Mouse (Mus musculus): ENCODE data around the gene Slc35d2. TPM values are rescaled to one million over a fixed set of nuclear protein-coding genes. Genes with fewer than 3 reads are reported as not detected.
A peak's percentile ranks its signal among the peaks of the same experiment; 100 is the strongest.

Slc35d2 gene
- polyA plus RNA-seq (2015; fragmentation: Nextera tagmentation; extraction: Ambion mirVana) = 7.1 and 8.1 TPM in 2 replicates

DNA sequence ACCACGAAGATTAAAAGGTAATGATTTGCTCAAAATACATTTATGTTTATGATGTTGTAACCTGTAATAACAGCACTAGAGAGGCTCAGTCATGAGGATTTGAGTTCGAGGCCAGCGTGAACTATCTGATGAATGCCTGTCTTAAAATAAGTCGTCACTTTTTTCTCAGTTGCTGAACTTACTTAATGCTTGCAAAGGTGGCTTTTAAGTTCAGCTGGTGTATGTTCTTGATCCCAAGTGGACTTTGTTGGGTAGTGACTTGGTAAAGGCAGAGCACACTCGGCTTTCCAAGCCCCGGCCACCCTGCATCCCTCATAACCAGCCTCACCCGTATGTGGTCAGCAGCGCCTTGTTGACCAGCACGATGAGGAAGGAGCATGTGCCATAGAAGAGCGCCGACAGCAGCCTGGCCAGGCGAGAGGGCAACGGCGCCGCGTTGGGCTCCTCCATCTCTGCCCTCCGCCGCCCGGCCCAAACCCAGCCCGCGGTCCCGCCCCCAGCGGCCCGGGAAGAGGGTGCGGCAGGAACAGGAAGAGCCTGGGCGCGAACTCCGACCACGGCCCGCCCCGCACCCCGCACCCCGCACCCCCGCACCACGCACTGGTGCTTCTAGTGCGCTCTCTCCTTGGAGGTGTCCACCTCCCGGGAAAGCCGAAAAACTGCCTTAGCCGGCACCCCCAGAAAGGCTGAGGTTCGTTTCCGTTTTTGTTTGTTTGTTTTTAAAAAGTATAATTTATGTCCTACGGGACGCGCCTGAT, at the start of gene Slc35d2:
Gene Slc35d2 (minus strand): TSS at position 511 of the 758 bp plus-strand sequence.
- WGBS (ENCODE audit: insufficient replicate concordance) = 6% methylated on average over 44 of the region's 44 CpGs
- Histone ChIP-seq H3K27ac (replicated peaks) (peak within 1 kb of the TSS; percentile 78), H3K27me3 (no peaks in the 10 kb centered on the region), H3K4me1 (replicated peaks) (peaks cover 16% of the 10 kb centered on the region), H3K36me3 (replicated peaks) (peaks cover 29% of the 10 kb centered on the region), H3K9me3 (replicated peaks) (no peaks in the 10 kb centered on the region), H3K4me3 (replicated peaks) (peak within 1 kb of the TSS; percentile 62), H3K4me2 (peak within 1 kb of the TSS; percentile 74), H3K9ac (peak within 1 kb of the TSS; percentile 55)
- ATAC-seq (ENCODE audit: insufficient read depth) = peak; percentile 82

DNA sequence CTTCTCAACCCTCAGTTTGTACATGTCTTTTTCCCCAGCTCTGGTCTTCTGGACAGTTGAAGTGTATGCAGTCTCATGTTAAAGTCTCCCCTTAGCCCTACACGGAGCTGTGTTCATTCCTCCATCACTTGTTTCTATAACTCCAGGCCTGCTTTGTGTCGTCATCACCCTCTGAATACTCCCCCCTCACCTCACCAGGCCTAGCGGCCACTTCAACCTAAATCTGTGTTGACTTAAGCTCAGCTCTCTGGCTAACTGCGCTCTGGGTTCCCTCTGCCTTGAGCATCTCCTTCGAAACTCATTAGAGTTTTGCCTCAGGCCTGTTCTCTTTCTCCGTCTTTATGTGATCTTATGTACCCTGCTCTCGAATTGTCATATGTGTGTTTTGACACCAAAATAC, 48.8 kb upstream of the Slc35d2 start:
- H3K27me3 ChIP-seq = no peaks in the 10 kb centered on the region
- no peak for ATAC-seq (ENCODE audit: insufficient read depth)
- peaks cover 3% of the 10 kb centered on the region; the same call in 1 of the 2 replicates for H3K36me3 ChIP-seq (replicated peaks)
- no peaks in the 10 kb centered on the region for H3K9me3 ChIP-seq (replicated peaks)
- peaks cover 5% of the 10 kb centered on the region; the same call in 1 of the 2 replicates for H3K4me1 ChIP-seq (replicated peaks)
- WGBS (ENCODE audit: insufficient replicate concordance) = 58% methylated on average over 7 of the region's 7 CpGs
- no peak overlapping the region for H3K4me2 ChIP-seq
- no peak overlapping the region for H3K4me3 ChIP-seq (replicated peaks)
- no peak overlapping the region for H3K27ac ChIP-seq (replicated peaks)
- H3K9ac ChIP-seq = no peak overlapping the region

GRCm38 (mm10) chr13:64169746-64170145, 40.6 kb upstream of the Slc35d2 start:
- peaks cover 15% of the 10 kb centered on the region; the same call in 1 of the 2 replicates for H3K36me3 ChIP-seq (replicated peaks)
- no peak overlapping the region for H3K27ac ChIP-seq (replicated peaks)
- no peaks in the 10 kb centered on the region for H3K9me3 ChIP-seq (replicated peaks)
- no peak for ATAC-seq (ENCODE audit: insufficient read depth)
- no peaks in the 10 kb centered on the region for H3K27me3 ChIP-seq
- H3K4me2 ChIP-seq = no peak overlapping the region
- no peak overlapping the region for H3K9ac ChIP-seq
- no peak overlapping the region for H3K4me3 ChIP-seq (replicated peaks)
- 86% methylated on average over 25 of the region's 25 CpGs for WGBS (ENCODE audit: insufficient replicate concordance)
- H3K4me1 ChIP-seq (replicated peaks) = 0 out of 2 replicates have a peak, but pooled peaks cover 2% of the 10 kb centered on the region

GRCm38 (mm10) chr13:64163147-64163715, 34.1 kb upstream of the Slc35d2 start:
- Histone ChIP-seq H3K9ac (peak overlapping the region; percentile 83; the same call in 1 of the 2 replicates), H3K4me3 (replicated peaks) (peak overlapping the region; percentile 81), H3K27me3 (peaks cover 33% of the 10 kb centered on the region), H3K4me2 (peak overlapping the region; percentile 100), H3K9me3 (replicated peaks) (no peaks in the 10 kb centered on the region), H3K27ac (replicated peaks) (no peak overlapping the region), H3K4me1 (replicated peaks) (peaks cover 28% of the 10 kb centered on the region), H3K36me3 (replicated peaks) (no peaks in the 10 kb centered on the region)
- no peak for ATAC-seq (ENCODE audit: insufficient read depth)
- WGBS (ENCODE audit: insufficient replicate concordance) = 52% methylated on average over 13 of the region's 13 CpGs

GRCm38 (mm10) chr13:64162626-64163025, 33.5 kb upstream of the Slc35d2 start:
- Histone ChIP-seq H3K9me3 (replicated peaks) (no peaks in the 10 kb centered on the region), H3K27me3 (peaks cover 39% of the 10 kb centered on the region), H3K9ac (peak overlapping the region; percentile 83), H3K27ac (replicated peaks) (no peak overlapping the region), H3K4me3 (replicated peaks) (peak overlapping the region; percentile 81), H3K4me1 (replicated peaks) (peaks cover 28% of the 10 kb centered on the region), H3K4me2 (peak overlapping the region; percentile 100), H3K36me3 (replicated peaks) (no peaks in the 10 kb centered on the region)
- WGBS (ENCODE audit: insufficient replicate concordance) = 15% methylated on average over 14 of the region's 14 CpGs
- no peak for ATAC-seq (ENCODE audit: insufficient read depth)

DNA sequence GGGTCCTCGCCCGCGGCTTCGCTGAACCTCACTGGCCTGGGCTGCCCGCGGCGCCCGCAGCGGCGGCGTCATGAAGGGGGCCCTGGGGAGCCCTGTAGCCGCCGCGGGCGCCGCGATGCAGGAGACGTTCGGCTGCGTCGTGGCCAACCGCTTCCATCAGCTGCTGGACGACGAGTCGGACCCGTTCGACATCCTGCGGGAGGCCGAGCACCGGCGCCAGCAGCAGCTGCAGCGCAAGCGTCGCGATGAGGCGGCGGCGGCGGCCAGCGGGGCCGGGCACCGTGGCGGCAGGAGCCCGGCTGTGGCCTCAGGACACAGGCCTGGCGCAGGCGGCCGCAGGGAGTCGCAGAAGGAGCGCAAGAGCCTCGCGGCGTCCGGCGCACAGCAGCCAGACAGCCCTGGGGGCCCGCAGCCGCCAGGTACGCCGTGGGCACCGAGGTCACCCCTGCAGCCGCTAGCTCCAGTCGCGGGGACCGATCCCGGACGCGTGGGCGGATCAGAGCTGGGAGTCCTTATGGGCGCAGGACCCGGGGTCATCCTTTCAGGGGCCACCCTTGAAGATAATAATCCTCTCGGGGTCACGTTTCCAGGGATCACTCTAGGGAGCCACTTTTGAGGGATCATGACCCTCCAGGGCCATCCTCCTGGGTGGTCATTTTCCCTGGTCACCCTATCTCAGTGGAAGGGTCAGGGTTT, 32.9 kb upstream of the Slc35d2 start:
- Histone ChIP-seq H3K36me3 (replicated peaks) (no peaks in the 10 kb centered on the region), H3K4me2 (peak overlapping the region; percentile 100), H3K4me1 (replicated peaks) (peaks cover 28% of the 10 kb centered on the region), H3K9ac (peak overlapping the region; percentile 83), H3K27me3 (peaks cover 44% of the 10 kb centered on the region), H3K27ac (replicated peaks) (peak overlapping the region; percentile 78), H3K4me3 (replicated peaks) (peak overlapping the region; percentile 81), H3K9me3 (replicated peaks) (no peaks in the 10 kb centered on the region)
- WGBS (ENCODE audit: insufficient replicate concordance) = under 1% methylated on average over 71 of the region's 71 CpGs
- peak; percentile 69 for ATAC-seq (ENCODE audit: insufficient read depth)

GRCm38 (mm10) chr13:64161548-64161915, 32.4 kb upstream of the Slc35d2 start, which contains the start of gene Habp4:
Gene Habp4 (plus strand): TSS chr13:64161824.
- H3K4me2 ChIP-seq = peak within 1 kb of the TSS; percentile 100
- no peaks in the 10 kb centered on the region for H3K9me3 ChIP-seq (replicated peaks)
- no peaks in the 10 kb centered on the region for H3K36me3 ChIP-seq (replicated peaks)
- peaks cover 28% of the 10 kb centered on the region for H3K4me1 ChIP-seq (replicated peaks)
- ATAC-seq (ENCODE audit: insufficient read depth) = peak; percentile 99
- peaks cover 49% of the 10 kb centered on the region for H3K27me3 ChIP-seq
- peak within 1 kb of the TSS; percentile 83 for H3K9ac ChIP-seq
- H3K4me3 ChIP-seq (replicated peaks) = peak within 1 kb of the TSS; percentile 81
- H3K27ac ChIP-seq (replicated peaks) = peak within 1 kb of the TSS; percentile 78
- under 1% methylated on average over 31 of the region's 31 CpGs for WGBS (ENCODE audit: insufficient replicate concordance)

DNA sequence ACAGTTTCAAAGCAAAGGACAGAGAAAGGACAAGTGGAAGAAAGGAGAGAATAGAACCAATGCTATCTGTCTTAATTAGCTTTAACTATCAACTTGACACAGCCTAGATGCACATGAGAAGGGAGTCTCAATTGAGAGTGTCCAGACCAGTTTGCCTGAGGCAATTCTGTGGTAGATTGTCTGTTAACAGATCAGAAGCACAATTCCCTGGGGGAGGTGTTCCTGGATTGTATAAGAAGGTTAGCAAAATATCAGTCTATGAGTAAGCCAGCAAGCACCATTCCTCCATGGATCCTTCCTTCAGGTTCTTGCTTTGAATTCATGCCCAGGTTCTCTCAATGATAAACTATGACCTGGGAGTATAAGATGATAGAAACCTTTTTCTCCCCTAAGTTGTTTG, 27.8 kb upstream of the Slc35d2 start:
- ATAC-seq (ENCODE audit: insufficient read depth) = no peak
- no peaks in the 10 kb centered on the region for H3K36me3 ChIP-seq (replicated peaks)
- no peaks in the 10 kb centered on the region for H3K9me3 ChIP-seq (replicated peaks)
- H3K4me3 ChIP-seq (replicated peaks) = no peak overlapping the region
- peaks cover 40% of the 10 kb centered on the region for H3K27me3 ChIP-seq
- no peak overlapping the region for H3K4me2 ChIP-seq
- no peak overlapping the region for H3K9ac ChIP-seq
- peaks cover 31% of the 10 kb centered on the region for H3K4me1 ChIP-seq (replicated peaks)
- H3K27ac ChIP-seq (replicated peaks) = no peak overlapping the region

DNA sequence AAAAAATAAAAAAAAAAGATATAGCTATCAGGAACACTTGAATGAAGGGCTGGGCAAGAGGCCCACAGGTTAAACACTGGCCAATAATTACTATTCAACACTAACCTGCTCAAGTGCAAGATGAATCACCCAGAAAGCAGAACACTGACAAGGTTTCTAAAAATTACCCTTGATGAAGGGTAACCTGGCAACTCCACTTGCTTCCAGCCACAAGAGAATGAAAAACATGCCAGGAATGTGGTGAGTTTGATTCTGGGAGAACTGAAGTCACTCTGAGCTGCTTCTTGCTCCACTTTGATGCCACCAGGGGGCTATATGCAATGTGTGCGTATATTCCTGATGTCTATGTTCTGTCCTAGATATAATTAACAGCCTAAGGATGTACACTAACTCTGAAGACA, 26.0 kb upstream of the Slc35d2 start:
- H3K4me1 ChIP-seq (replicated peaks) = peaks cover 31% of the 10 kb centered on the region
- no peak overlapping the region for H3K4me3 ChIP-seq (replicated peaks)
- H3K9me3 ChIP-seq (replicated peaks) = no peaks in the 10 kb centered on the region
- WGBS (ENCODE audit: insufficient replicate concordance) = 58% methylated on average over 1 of the region's 1 CpGs
- no peak overlapping the region for H3K9ac ChIP-seq
- ATAC-seq (ENCODE audit: insufficient read depth) = no peak
- no peak overlapping the region for H3K27ac ChIP-seq (replicated peaks)
- H3K27me3 ChIP-seq = peaks cover 35% of the 10 kb centered on the region
- no peak overlapping the region for H3K4me2 ChIP-seq
- peaks cover 6% of the 10 kb centered on the region for H3K36me3 ChIP-seq (replicated peaks)

DNA sequence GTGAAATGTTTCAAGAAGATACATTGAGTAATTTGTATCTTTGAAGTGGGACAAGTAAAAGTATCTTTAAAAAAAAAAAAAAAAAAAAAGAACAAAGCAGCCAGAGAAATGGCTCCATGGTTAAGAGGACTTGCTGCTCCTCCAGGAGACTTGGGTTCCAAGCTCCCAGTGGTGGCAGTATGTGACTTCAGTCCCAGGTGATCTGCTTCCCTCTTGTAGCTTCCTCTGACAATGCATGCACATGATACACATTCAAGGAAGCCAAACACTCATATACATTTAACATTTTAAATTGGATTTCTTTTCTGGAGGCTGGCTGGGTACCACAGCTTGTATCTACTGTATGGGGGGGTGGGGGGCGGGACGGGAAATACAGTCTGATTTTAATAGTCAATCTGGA, 25.5 kb upstream of the Slc35d2 start:
- H3K4me2 ChIP-seq = no peak overlapping the region; the same call in none of the 2 replicates
- H3K27me3 ChIP-seq = peaks cover 30% of the 10 kb centered on the region
- no peak overlapping the region for H3K9ac ChIP-seq
- H3K9me3 ChIP-seq (replicated peaks) = no peaks in the 10 kb centered on the region
- ATAC-seq (ENCODE audit: insufficient read depth) = no peak
- H3K4me3 ChIP-seq (replicated peaks) = no peak overlapping the region
- H3K36me3 ChIP-seq (replicated peaks) = peaks cover 11% of the 10 kb centered on the region
- H3K27ac ChIP-seq (replicated peaks) = no peak overlapping the region
- 71% methylated on average over 2 of the region's 2 CpGs for WGBS (ENCODE audit: insufficient replicate concordance)
- peaks cover 36% of the 10 kb centered on the region for H3K4me1 ChIP-seq (replicated peaks)

GRCm38 (mm10) chr13:64153751-64154267, 24.6 kb upstream of the Slc35d2 start:
- peak overlapping the region; percentile 93 for H3K4me3 ChIP-seq (replicated peaks)
- peaks cover 16% of the 10 kb centered on the region for H3K36me3 ChIP-seq (replicated peaks)
- WGBS (ENCODE audit: insufficient replicate concordance) = under 1% methylated on average over 18 of the region's 18 CpGs
- peak overlapping the region; percentile 60 for H3K9ac ChIP-seq
- peaks cover 42% of the 10 kb centered on the region for H3K4me1 ChIP-seq (replicated peaks)
- H3K9me3 ChIP-seq (replicated peaks) = no peaks in the 10 kb centered on the region
- peaks cover 24% of the 10 kb centered on the region for H3K27me3 ChIP-seq
- H3K27ac ChIP-seq (replicated peaks) = peak overlapping the region; percentile 98
- H3K4me2 ChIP-seq = peak overlapping the region; percentile 98
- peak; percentile 10 for ATAC-seq (ENCODE audit: insufficient read depth)
